Mouse (Mus musculus) frontal cortex, adult (tissue): Measurements from ENCODE around the gene Otx1.

ENCODE experiments used
- ATAC-seq: cut with Nextera tagmentation; 2 replicates; pipeline ENCODE4 v1.9.2; 2017; ENCODE audit warnings: mild to moderate bottlenecking, moderate library complexity, mixed read lengths; ENCODE audit not compliant: low TSS enrichment

Gene Otx1

DNA sequence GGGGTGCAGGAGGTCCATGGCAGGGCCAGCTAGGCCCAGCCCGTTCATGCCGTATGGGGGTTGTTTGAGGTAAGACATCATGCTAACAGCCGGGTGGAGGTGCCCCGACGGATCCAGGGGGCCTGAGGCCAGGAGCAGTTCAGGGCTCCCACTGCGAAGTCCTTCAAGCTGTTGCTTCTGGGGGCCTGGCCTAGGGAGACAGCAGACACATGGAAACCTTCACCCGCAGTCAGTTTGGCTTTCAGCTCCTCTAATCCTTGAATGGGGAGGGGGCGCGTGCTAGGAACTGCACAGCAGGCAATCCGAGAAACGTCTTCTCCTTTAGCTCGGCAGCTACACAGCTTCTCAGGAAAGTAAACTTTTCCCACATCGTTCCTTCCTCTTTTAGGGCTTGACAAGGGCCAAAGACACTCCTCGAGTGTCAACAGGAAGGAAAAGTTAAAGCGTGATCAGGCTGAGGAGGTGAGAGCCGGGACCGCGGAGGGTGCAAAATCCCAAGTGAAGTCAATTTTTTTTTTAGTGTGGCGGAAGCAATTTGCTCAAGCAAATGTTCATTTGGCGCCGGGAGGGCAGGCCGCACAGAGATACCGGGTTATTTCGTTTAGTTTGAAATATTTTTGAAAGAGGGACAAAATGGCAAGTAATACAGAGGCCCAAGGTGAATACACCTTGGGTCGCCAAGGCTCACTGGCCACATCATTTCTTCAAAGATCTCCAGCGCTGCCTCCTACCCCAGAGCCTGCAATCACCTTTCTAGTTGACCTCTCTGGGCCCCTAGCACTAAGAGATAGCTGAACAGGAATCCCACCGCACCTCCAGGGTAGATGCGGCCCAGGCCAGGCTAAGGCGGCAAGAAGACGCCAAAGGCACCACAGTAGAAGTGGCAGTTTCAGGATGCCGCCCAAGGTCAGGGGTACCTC lies 3.0 kb downstream of the Otx1 start:
- no peak for ATAC-seq

DNA sequence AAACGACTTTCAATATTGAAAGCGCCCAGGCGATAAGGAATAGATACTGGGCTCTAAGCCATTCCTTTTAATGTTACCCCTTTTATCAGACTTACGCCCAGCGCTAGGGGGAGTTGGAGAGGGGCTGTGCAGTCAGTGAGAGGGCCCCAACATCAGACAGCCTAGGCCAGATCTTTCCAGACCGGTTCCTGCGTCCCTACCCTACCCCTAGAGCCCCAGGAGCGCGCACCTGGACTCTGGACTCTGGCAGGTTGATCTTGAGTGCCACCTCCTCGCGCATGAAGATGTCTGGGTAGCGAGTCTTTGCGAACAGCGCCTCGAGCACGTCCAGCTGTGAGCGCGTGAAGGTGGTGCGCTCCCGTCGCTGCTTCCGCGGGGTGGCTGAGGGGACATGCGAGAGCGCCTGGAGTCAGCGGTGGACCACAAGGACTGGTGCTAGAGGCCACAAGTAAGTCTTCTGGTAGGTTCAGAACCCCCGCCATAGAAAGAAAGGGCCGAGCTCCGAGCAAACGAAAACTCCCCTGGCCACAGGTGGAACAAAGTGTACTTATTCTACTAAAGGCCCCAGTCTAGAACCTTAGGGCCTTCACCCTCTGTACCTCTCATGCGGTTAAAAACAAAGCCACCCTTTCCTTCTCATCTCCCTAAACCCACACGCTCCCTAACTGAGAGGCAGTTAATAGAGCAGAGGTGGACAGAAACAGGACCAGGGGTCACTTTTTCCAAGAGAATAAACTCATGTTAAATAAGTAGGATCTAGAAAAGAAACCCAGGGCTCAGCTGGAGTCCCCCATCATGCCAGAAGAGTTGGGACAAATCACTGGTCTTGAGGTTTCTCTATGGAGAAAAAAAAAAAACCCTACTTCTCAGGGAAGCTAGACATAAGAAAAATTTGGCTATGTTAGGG lies 4.3 kb downstream of the Otx1 start:
- ATAC-seq = no peak

DNA sequence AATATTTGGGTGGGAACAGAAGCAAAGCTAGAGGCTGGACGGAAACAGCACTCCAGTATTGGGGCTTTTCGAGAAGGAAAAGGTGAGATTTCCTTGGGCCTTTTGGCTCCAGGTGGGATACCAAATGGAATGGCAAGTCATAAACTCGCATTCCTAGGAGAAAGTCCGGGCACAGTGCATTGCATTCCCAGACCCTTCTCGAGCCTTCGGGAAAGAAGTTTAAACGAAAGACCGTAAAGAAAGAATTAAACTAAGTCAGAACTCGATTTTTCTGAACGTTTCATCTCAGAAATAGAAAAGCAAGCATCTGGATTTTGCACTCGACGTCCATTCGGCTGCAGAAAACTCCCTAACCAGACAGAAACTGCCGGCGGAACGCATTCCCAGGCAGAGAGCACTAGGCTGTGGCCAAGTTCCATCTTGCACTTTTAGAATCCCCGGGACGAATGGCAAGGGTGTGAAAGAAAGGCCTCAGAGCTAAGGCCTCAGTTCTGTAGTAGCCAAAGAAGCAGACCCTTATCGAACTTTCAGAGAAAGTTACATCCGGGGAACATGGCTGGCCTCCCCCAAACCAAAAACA lies 5.0 kb downstream of the Otx1 start:
- ATAC-seq = no peak

DNA sequence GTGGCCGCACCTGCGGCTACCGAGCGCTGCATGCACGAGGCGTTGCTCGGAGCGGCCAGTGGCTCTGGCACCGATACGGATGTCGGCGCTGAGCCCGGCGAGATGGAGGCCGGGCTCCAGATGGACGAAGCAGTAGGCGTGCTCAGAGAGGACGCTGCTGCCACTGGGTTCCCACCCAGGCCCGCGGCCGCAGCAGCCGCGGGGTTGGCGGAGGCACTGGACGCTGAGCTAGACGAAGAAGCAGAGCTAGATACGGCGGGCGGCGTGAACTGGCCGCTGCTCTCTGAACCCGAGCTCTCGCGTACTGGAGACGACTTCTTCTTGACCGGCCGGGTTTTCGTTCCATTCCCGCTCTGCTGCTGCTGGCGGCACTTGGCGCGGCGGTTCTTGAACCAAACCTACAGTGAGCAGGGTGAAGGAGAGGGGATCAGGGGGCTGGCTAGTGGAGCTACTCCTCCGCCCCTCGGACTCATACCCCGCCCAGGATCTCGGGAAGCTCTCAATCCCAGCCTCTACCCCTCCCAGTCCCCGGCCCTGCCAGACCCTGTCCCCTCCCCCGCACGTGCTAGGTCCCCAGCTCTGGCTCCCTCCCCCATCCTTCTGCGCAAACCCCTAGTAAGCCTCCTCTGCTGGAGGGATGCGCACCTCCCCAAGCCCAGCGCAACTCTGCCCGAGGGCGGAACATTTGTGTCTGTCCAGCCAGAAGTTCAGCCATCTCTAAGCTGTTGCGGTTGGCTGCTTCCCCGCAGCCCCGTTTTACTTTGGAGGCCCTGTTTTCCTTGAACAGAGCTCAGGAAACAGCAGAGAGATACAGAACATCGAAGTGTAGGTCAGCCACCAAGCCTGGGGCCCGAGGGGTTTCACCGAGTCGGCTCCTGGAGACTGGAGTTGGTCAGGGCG lies 5.8 kb downstream of the Otx1 start:
- ATAC-seq = peak; percentile 29; the same call in 1 of the 2 replicates

DNA sequence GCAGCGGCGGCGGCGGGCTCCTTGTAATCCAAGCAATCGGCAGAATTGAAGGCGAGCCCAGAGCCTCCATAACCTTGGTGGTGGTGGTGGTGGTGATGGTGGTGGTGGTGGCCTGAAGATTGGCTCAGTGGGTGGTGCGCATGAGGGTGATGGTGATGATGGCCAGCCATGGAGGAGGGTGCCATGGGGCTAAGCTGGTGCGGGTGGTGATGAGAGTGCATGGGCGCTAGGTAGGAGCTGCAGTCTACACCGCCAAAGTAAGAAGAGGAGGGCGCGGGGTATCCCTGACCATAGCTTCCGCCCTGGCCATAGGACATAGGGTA lies 6.4 kb downstream of the Otx1 start:
- ATAC-seq = no peak

DNA sequence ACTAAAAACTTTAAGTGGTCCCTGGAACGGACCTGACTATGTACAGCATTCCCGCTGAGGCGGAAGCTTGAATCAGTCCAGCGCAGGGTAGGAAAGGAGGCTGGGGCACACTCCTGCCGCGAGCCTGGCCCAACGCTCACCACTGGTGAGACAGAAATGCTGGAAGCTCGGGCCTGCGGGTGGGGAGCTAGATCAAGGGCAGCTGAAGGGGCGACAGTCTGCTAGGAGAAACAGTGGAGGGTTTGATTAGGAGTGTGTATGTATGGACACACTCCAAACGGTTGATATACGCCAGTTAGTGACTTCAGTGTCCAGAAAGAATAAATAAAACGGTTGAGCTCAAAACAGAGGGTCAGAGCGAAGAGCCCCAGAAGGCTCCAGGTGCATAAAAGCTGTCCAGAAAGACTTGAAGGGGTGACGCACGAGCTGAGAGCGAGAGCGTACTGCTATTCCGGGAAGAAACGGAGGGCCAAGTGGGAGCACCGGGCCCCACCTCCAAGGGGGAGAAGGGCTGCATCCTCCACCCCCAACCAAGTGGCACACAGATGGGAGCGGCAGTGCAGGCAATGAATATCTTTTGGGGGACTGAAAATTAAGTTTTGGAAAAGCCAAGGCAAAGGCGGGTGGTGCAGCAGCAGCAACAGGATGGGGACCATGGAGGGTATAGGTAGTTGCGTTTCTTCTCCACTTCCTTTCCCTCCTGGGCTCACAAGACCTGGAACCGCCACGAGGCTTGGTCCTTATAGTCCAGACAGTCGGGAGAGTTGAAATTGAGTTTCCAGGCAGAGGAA lies 7.0 kb downstream of the Otx1 start:
- ATAC-seq = no peak

DNA sequence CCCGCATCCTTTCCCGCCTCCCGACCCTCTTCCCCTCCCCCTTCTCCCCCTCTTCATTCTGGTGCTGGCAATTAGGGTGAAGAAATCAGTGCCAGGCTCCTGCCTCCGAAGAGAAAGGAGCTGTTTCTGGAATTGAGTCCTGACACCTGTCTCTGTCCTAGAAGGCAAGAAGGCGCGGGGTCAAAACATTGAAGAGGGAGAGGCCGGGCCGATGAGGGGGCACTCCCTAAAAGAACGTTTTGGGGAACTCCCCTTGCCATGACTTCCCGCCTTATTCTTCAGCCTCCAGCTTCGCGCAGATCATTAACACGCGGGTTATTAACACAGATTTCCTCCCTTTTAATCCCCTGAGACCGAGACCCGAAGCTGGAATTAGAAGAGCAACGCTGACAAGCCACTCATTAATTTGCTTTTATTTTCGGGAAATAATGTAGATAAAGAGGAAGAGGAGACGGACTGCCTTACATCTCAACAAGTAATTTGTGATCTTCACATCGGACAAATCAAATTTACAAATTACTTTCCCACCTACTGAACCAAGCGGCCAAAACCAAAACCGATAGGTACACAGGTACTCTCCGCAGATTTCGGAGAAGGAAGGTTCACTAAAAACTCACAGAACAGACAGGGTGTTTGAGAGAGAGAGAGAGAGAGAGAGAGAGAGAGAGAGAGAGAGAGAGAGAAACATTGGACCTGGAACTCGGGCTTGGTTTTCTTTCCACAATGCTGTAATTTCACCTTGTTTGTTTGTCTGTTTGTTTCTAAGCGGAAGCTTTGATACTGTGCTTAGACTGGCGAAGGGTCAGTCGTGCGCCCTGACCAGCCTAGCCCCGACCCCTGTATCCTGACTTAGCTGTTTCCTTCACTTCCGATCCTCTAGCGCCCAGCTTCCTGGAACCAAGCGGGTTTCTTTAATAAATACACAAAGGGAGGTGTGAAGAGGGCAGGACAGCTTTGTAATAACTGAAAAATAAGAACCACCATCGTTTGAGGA lies 8.0 kb downstream of the Otx1 start:
- ATAC-seq = no peak

DNA sequence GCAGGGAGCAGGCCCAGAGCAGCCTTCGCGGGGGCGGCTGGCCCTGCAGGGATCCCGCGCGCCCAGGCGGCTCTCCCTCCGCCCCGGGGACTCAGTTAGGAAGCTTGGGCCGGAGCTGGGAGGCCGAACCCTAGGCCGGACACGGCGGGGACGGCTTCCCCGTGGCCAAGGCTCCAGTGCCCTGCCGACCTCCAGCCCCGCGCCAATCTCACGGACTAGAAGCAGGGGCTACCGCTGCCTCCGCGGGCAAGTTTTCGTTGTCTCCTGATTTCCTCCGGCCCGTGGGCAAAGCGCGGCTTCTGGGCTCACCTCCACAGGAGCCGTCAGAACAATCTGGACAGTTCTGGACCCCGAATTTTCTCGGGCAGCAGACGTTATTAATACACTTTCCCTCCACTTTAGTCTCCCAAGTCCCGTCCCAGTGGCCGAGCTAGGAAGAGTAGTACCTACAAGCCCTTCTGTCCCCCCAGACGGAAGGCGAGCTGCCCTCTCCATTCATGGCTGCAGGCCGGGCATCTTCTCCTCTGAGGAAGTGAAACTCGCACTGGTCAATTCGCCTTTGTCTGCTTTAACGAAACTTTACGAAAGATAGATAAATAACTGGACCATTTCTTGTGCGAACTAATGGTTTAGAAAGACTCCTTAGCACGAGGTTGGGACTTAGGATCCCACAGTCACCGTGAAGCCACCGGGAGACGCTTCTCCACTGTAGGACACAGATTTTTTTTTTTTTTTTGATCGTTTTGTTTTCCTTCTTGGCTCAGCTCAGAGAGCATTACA lies 8.9 kb downstream of the Otx1 start:
- ATAC-seq = no peak

DNA sequence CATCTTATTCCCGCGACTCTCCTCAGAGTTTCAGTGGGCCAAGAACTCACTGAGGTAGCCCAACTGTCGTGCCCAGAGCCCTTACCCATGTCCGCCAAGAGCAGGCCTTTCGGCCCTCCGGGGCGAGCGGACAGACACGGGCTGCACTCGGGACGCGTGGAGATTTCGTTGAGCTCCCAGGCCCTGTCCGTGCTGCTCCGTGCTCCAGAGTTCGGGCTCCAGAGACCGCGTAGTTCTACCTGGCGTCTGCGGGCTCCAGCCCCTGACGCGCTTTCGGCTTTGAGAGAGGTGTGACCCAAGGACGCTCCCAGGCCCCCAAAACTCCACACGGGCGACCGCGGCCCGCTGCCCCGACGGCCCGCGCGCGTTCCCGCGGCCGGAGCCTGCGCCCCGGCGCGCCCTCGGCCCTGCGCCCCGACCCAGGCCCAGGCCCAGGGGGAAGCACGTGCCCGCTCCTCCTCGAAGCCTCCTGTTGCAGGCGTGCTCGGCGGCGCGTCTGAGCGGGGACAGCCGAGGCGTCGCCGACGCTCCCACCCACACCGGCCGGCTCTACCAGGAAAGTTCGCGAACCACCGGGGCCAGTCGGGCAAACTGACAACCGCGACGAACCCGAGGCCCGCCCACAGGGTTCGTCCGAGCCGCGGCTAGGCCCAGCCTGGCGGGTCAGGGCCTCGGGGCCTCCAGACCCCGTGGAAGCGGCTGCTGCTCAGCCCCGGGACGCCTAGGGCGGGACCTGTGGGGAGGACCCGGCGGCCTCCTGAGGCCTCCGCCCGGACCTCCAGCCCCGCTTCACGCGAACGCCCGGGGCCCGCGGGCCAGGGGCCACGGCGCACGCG lies 9.7 kb downstream of the Otx1 start:
- no peak for ATAC-seq

DNA sequence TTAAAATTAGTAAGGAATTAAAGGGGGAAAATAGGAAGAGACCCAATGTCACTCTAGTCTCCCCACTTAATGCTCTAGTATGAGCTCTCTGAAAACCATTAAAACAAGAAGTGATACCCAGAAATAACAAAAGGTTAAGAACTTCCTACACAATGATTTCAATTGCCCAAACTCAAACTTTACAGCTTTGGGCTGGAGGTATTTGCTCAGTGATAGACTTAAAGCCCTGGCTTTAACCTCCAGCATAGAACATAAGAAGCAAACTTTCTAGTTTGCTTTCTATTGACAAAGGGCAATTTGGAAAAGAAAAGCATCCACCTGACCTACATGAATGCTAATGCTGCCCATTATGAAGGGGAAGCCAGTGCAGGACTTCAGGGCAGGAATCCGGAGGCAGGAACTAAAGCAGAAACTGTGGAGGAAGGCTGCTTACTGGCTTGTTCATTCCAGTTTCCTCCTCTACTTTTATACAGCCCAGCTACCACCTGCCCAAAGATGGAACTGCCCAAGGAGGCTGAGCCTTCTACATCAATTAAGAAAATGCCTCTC lies 14.2 kb downstream of the Otx1 start:
- ATAC-seq = no peak

DNA sequence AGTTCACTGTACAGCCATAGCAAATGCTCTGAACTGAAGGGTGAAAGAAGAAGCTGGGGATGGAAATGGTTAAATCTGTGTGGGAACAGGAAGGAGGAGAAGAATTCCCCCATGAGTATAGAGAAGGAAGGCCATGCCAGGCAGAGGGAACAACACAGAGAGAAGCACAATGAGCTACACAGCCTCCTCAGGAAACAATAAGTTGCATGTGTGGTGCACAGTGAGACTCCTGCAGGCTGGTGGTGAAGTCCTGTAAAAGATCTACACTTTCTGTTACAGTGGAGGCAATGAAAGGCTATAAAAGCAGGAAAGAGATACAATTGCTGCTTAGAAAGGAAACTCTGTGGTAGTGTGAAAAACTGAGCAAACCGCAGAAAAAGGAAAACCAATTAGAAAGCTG lies 17.6 kb downstream of the Otx1 start:
- ATAC-seq = no peak

DNA sequence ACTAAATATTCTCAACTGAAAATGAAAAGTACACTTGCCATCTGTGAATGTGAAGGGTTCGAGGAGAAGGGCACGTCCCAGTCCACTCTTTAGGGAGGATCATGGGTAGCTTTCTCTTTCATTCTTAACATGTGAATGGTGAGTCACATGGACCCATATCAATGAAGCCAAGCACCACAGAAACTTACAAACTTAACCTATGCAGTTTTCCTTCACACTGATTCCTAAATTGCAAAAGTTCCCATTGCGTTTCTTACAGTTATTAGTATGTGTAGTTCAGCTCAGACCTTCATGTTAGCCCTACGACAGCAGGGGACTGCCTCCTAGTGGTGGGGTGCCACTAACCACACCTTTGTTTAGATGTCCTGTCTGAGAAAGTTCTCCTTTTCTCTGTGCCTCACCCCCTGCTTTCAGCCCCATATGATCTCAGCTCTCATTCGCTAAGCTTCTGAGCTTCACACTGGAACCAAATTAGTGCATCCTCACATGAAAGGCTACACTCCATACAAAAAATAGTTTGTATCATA lies 28.6 kb downstream of the Otx1 start:
- no peak for ATAC-seq

DNA sequence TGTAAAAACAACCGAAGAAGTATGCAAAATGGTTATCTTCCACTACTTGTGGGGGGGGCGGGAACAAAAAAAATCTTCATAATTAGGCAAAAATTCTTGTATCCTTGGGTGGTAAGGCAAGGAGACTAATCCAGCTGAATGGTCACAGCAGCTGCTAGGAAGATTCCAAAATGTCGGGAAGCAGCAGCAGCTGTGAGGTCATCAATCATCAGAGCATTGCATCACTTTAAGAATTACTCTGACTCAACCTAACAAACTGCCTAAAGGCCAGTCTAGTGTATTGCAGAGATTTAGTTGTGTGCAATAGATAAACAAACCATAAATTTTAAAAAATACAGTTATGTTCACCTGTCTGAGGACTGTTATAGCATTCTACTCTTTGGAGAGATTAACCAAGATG lies 29.1 kb downstream of the Otx1 start:
- ATAC-seq = no peak

DNA sequence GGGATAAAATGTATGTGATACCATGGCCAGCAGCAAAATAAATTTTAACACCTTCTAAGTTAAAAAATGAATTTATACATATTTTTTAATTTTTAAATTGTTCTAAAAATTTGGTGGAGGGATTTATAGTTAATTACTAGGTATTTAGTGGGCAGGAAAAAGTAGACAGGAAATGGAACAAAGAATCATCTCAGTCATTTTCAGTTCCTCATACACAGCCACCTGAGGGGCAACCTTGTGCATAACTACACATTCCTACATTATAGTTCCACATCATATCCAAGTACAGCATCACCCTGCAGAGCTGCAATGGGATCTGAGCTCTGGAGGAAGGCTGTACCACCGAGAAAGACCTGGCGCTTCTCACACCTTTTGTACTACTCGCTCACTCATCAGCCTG lies 33.8 kb downstream of the Otx1 start:
- no peak for ATAC-seq

DNA sequence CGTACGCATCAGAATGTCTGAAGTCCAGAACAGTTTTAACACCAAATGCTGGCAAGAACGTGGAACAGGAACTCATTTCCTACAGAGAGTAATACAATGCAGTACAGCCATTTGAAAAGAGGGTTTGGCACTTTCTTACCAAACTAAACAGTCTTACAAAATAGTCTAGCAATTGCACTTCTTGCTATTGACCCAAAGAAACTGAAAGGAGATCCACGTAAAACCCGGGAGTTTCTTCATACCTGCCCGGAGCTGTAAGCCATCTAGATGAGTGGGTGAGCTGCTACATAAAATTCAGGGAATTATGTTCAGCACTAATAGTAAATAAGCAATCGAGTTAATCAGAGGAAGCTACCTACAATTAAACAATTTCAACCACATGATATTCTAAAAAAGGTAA lies 47.5 kb downstream of the Otx1 start:
- ATAC-seq = no peak

DNA sequence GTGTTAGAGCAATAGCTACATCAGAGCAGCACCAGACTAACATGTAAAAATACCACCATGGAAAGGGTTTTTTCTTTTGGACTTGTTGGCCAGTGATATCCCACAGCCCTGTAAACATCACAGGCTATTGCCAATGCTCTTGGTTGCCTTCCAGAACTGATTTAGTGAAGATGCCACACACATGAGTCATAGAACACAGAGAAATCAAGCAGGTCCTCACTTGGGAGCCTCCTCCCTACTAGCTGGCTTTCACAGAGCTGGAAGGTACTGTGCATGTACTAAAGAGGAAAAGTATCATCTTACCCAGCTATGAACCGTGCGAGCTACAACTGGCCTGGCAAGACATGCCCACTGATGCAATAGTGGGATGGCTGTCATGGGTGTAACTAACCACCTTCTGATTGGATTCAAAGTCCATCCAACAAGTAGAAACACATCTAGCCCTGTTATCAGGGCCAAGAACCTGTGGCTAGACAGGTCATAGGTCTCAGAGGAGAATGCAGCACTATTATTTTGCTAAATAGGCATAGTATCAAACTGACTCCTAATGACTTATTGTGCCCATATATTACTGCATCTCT lies 51.0 kb downstream of the Otx1 start:
- ATAC-seq = no peak

DNA sequence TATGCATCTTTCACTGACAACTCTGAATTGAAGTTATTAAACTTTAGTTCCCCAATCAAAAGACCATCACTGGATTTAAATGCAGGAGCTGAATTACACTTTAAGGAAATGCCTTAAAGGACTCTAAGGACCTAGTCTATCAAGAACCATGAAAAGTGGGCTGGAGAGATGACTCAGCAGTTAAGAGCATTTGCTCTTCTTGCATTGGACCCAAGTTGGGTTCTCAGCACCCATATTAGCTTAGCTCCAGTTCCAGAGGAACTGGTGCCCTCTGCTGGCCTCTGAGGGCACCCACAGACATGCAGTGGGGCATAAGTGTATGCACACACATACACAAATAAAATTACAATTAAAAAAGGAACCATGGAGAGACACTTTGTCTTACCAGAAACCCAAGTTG lies 52.6 kb downstream of the Otx1 start:
- ATAC-seq = no peak
